In the genomic region with DNA sequence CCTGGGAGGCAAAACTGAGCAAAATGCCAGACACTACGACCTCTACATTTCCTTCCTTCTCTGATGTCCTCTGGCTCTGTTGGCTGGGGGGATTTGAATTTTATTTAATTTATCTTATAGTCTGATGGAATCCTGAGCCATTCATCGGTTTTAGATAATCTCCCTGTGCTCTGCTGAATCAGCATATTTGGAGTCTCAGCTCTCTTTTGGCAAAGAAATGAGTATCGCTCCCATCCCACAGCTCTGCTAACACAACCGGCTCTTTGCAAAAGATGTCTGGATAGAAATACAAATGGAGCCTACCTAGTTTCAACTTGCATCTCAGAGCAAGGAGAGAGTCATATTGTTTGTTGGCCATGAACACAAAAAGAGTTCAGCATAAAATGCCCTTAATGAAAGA, we compare ENCODE assay signal across 12 mouse cellular contexts.
"Had no signal": no experiment of that assay in that cellular context is flagged by ENCODE, and none has a peak within 500 bp of the region (broad histone marks: within the 10 kb centered on the region; RNA-seq: fewer than 3 reads in every experiment).

No protein-coding gene starts in this region.

- DNase-seq: kidney, adult 11 months; kidney, adult 9 months; kidney, postnatal 36 days; liver; liver, embryonic 13.5 days; liver, postnatal 0 days; thymus, postnatal 4 days had no signal

- H3K4me1 ChIP-seq: limb, embryonic 12.5 days; liver, embryonic 13.5 days; lung, embryonic 15.5 days had no signal

- H3K4me2 ChIP-seq: limb, embryonic 12.5 days; liver, embryonic 13.5 days; lung, embryonic 15.5 days had no signal

- H3K4me3 ChIP-seq: layer of hippocampus, adult 2 months; limb, embryonic 12.5 days; liver, embryonic 13.5 days; lung, embryonic 15.5 days had no signal

- H3K27ac ChIP-seq: kidney, postnatal 0 days; layer of hippocampus, adult 2 months; limb, embryonic 12.5 days; liver, embryonic 13.5 days; lung, embryonic 15.5 days; stomach, postnatal 0 days had no signal

- H3K36me3 ChIP-seq: limb, embryonic 12.5 days; liver, embryonic 13.5 days; lung, embryonic 15.5 days had no signal

- H3K27me3 ChIP-seq: limb, embryonic 12.5 days; liver, embryonic 13.5 days; lung, embryonic 15.5 days had no signal

- H3K9ac ChIP-seq: limb, embryonic 12.5 days; liver, embryonic 13.5 days; liver, postnatal 0 days; lung, embryonic 15.5 days had no signal

- H3K9me3 ChIP-seq: limb, embryonic 12.5 days; liver, embryonic 13.5 days; lung, embryonic 15.5 days had no signal

- ATAC-seq: liver, postnatal 0 days had no signal
